Mouse (Mus musculus): Measurements from ENCODE around the gene Naa40.

Gene Naa40

DNA sequence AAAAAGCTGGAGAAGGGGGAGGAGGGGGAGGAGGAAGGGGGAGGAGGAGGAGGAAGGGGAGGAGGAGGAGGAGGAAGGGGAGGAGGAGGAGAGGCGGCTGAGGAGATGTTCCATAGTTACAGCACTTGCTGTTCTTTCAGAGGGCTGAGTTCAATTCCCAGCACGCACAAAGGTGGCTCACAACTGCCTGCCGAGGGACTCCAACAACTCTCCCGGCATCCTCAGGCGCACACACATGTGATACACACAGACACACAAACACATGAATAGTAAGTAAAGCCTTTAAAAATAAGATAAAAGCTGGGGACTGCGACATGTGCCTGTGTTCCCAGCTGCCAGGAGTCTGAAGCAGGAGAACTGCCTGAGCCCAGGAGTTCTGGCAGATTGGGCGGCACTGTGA is 59.5 kb downstream of the Naa40 start:
- no peak for DNase-seq (ENCODE audit: low spot score)

DNA sequence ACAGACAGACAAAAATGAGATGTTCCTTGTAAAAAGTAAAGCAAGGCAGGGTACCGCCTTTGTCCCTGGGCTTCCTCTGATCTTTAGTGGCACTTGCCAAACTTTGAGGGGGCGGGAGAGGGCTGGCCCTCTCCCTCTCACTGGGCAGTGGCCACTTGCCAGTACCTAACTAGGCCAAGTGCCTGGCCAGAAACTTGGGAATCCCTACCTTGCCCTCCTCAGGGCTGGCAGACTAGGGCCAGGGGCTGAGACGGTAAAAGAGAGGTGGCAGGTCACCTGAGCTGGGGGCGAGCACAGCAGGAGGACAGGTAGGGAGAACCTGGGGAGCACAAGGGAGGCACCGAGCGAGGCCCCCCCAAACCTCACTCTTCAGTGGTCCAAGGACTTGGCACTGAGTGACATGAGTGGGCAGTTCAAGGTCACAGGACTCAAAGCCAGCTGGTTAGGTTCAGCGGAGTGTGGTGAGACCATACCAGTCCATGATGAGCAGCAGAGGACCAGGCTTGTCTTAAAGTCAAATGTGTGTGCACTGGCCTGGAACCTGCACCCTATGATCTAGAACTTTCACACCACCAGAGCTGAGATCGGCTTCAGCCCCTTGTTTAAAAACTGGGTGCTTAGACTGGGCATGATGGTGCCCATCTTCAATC is 60.1 kb downstream of the Naa40 start:
- DNase-seq (ENCODE audit: low spot score): no peak

DNA sequence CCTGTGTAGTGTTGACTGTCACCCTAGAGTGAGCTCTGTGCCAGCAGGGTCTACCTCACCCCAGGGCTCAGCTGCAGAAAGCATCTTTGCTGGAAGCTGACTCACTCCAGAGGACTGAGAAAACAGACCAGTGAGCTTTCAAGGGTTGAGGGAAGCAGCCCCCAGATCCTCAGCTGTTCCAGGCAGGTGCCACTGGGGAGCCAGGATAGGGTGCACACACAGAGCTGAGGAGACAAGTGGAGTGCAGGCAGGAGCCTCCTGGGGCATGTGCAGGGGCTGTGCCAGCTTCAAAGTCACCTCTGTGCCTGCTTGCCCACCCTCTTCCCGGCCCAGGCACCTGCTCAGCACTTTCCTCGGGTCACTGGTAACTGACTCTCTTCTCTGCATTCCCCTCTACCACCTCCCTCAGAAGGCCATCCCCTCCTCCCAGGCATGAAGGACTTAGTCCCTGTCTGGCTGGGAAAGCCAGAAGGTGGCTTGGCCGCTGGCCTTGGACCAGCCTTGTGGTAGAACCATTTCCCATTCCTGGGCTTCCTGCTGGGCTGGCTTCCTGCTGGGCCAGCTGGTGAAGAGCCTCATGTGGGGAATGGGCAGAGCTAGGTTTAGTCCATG is 62.0 kb downstream of the Naa40 start:
- DNase-seq (ENCODE audit: low spot score): no peak

DNA sequence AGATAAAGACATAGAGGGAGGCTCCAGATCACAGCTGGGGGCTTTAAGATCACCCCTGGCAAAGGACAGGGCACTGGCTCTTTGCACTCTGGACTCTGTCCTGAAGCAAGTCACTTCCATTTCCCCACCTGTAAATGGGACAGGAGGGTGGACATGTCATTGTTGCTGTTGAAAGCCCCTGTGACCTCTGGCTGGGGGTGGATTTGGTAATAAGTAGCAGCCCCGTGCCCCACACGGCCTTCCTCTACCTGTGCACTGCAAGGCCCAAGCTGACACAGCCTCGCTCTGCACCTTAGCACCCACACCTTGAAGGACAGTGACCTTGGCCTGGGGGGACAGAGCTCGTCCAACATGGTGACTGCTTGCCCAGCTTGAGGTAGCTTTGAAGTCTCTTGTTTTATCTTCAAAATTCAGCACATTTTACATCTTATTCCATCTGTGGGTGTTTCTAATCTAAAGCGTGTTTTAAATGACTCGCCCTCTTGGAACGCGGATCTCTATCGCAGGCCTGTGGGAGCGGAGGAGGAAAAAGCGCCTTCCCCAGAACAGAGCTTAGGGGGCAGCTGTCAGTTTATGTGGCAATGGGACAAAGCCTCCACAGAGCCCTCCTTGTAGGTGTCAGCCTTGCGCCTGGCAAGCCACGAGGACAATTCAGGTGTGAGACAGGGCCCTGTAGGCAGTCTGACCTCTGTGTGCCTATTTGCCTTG is 63.0 kb downstream of the Naa40 start:
- DNase-seq (ENCODE audit: low spot score): no peak

DNA sequence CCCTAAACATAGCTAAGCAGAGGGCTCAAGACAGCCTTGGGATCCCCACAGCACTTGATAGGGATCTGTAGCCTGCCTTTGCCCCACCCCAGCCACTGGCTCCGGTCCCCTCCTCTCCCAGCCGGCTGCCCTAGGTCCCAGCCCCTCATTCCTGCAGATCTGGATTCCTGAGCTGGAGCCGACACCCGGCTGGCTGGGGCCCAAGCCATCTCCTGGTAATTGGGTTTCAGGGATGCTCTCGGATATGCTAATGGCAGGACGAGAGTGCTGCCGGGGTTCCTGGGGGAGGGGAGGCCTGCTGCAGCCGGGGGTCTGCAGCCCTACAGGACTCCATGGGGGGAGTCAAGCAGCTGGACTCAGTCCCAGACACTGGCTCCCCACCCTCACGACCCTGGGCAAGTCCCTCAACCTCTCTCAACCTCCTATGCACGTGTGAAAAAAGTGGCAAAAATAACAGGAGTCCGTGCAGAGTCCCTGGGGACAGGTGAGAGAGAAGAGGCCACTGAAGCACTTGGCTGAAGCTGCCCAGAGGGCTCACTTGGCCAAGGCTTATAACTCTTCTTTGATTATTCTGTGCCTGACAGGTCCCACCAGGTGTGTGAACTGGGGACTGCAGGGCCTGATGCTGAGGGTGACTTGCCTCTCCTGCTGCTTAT is 64.8 kb downstream of the Naa40 start:
- DNase-seq (ENCODE audit: low spot score): no peak

Measured in ovary, postnatal 14 days (tissue).